Mouse (Mus musculus) bone marrow macrophage, adult 2 months (primary cell): Measurements from ENCODE around the gene Cacng2. TPM values are rescaled to one million over a fixed set of nuclear protein-coding genes. Genes with fewer than 3 reads are reported as not detected.

ENCODE experiments used
- H3K27ac ChIP-seq: 2 replicates; pipeline ENCODE4 v1.5.1; 2012; ENCODE audit warnings: low read depth, low read length; ENCODE audit not compliant: insufficient read depth
- H3K4me1 ChIP-seq: 2 replicates; pipeline ENCODE4 v1.6.1; 2012; ENCODE audit warnings: low read length; ENCODE audit not compliant: control insufficient read depth, insufficient read depth
- H3K4me3 ChIP-seq: 2 replicates; pipeline ENCODE4 v1.5.1; 2012; ENCODE audit warnings: mild to moderate bottlenecking, low read length, moderate library complexity; ENCODE audit not compliant: insufficient read depth
- CTCF ChIP-seq: IDR thresholded peaks from 2 replicates; pipeline ENCODE4 v1.5.1; 2012; ENCODE audit warnings: low read depth, mild to moderate bottlenecking, low read length, moderate library complexity
- POLR2A ChIP-seq: IDR thresholded peaks from 2 replicates; pipeline ENCODE4 v1.6.1; 2012; ENCODE audit warnings: mild to moderate bottlenecking, low read depth, low read length, borderline replicate concordance
- polyA plus RNA-seq: library from polyadenylated mRNA; stranded (reverse); fragments of >200 nt; gene quantifications from 2 replicates; pipeline ENCODE4 v1.2.4, GENCODE M21; 2012; ENCODE audit not compliant: missing spikeins, insufficient read depth, insufficient read length

Cacng2 gene
- not detected in 2 replicates for polyA plus RNA-seq

GRCm38 (mm10) chr15:78119704-78120103 lies at the start of gene Cacng2:
TSS of gene Cacng2 (minus strand) at chr15:78120028.
- TF ChIP-seq POLR2A = no peak
- no peak for TF ChIP-seq CTCF
- Histone ChIP-seq H3K27ac (no peak within 1 kb of the TSS), H3K4me1 (no peaks in the 10 kb centered on the region), H3K4me3 (no peak within 1 kb of the TSS)

GRCm38 (mm10) chr15:78169566-78169965 lies 49.7 kb upstream of the Cacng2 start:
- TF ChIP-seq CTCF (no peak), POLR2A (no peak)
- no peak overlapping the region for H3K27ac ChIP-seq
- no peak overlapping the region for H3K4me3 ChIP-seq
- H3K4me1 ChIP-seq = peaks cover 3% of the 10 kb centered on the region; the same call in 1 of the 2 replicates

GRCm38 (mm10) chr15:78165292-78165691 lies 45.5 kb upstream of the Cacng2 start:
- no peaks in the 10 kb centered on the region for H3K4me1 ChIP-seq
- TF ChIP-seq CTCF (no peak), POLR2A (no peak)
- no peak overlapping the region for H3K4me3 ChIP-seq
- no peak overlapping the region for H3K27ac ChIP-seq

GRCm38 (mm10) chr15:78164466-78164865 lies 44.6 kb upstream of the Cacng2 start:
- H3K27ac ChIP-seq = no peak overlapping the region
- no peaks in the 10 kb centered on the region for H3K4me1 ChIP-seq
- no peak overlapping the region for H3K4me3 ChIP-seq
- no peak for TF ChIP-seq CTCF
- TF ChIP-seq POLR2A = no peak

- no peaks in the 10 kb centered on the region for H3K4me1 ChIP-seq
- H3K4me3 ChIP-seq = no peak overlapping the region
- TF ChIP-seq CTCF (no peak), POLR2A (no peak)
- no peak overlapping the region for H3K27ac ChIP-seq
These were observed 42.1 kb upstream of the Cacng2 start for GRCm38 (mm10) chr15:78161946-78162345.

GRCm38 (mm10) chr15:78158335-78158734 lies 38.5 kb upstream of the Cacng2 start:
- no peak for TF ChIP-seq CTCF
- no peak for TF ChIP-seq POLR2A
- no peaks in the 10 kb centered on the region for H3K4me1 ChIP-seq
- H3K27ac ChIP-seq = no peak overlapping the region
- no peak overlapping the region for H3K4me3 ChIP-seq

- no peak overlapping the region for H3K27ac ChIP-seq
- no peak overlapping the region for H3K4me3 ChIP-seq
- no peak for TF ChIP-seq POLR2A
- TF ChIP-seq CTCF = no peak
- H3K4me1 ChIP-seq = no peaks in the 10 kb centered on the region
These were observed 38.0 kb upstream of the Cacng2 start for GRCm38 (mm10) chr15:78157824-78158223.

GRCm38 (mm10) chr15:78157330-78157729 lies 37.5 kb upstream of the Cacng2 start:
- Histone ChIP-seq H3K27ac (no peak overlapping the region), H3K4me1 (no peaks in the 10 kb centered on the region), H3K4me3 (no peak overlapping the region)
- no peak for TF ChIP-seq CTCF
- TF ChIP-seq POLR2A = no peak

GRCm38 (mm10) chr15:78155421-78155820 lies 35.6 kb upstream of the Cacng2 start:
- Histone ChIP-seq H3K27ac (no peak overlapping the region), H3K4me3 (no peak overlapping the region), H3K4me1 (no peaks in the 10 kb centered on the region)
- TF ChIP-seq CTCF (no peak), POLR2A (no peak)

GRCm38 (mm10) chr15:78153045-78153775 lies 33.4 kb upstream of the Cacng2 start:
- TF ChIP-seq CTCF = no peak
- TF ChIP-seq POLR2A = no peak
- no peak overlapping the region for H3K27ac ChIP-seq
- no peak overlapping the region for H3K4me3 ChIP-seq
- H3K4me1 ChIP-seq = no peaks in the 10 kb centered on the region
